Mouse (Mus musculus): ENCODE measurements around the gene Pkm. TPM values are rescaled to one million over a fixed set of nuclear protein-coding genes. Genes with fewer than 3 reads are reported as not detected.

The Pkm gene
- polyA plus RNA-seq, 1 experiment from 2014 or later, result 158 TPM

Other genes with a start within 250 kb of the Pkm start
- gene Arih1, start 169.8 kb upstream of the Pkm start, polyA plus RNA-seq (2015; fragmentation: Nextera tagmentation; extraction: Ambion mirVana), result 4.3 and 5.8 TPM in 2 replicates
- gene Hexa, start 116.8 kb upstream of the Pkm start, polyA plus RNA-seq (2015; fragmentation: Nextera tagmentation; extraction: Ambion mirVana), result 35.4 and 38.7 TPM in 2 replicates
- gene Tmem202, start 116.5 kb upstream of the Pkm start, polyA plus RNA-seq (2015; fragmentation: Nextera tagmentation; extraction: Ambion mirVana), result not detected in 2 replicates
- 0.05 TPM in 1 of 2 replicates, not detected in the other for gene Celf6, start 78.5 kb upstream of the Pkm start, polyA plus RNA-seq (2015; fragmentation: Nextera tagmentation; extraction: Ambion mirVana)
- gene Parp6, start 39.1 kb upstream of the Pkm start, polyA plus RNA-seq (2015; fragmentation: Nextera tagmentation; extraction: Ambion mirVana), result 3.5 and 4.3 TPM in 2 replicates
- 0.25 and 0.27 TPM in 2 replicates for gene Gramd2, start 23.8 kb downstream of the Pkm start, polyA plus RNA-seq (2015; fragmentation: Nextera tagmentation; extraction: Ambion mirVana)
- 3.2 and 3.6 TPM in 2 replicates for gene Senp8, start 94.3 kb downstream of the Pkm start, polyA plus RNA-seq (2015; fragmentation: Nextera tagmentation; extraction: Ambion mirVana)
- gene Myo9a, start 94.5 kb downstream of the Pkm start, polyA plus RNA-seq (2015; fragmentation: Nextera tagmentation; extraction: Ambion mirVana), result 3.1 and 3.4 TPM in 2 replicates